Mouse (Mus musculus) Patski (cell line): ENCODE measurements around the gene Cdkn2aip. TPM values are rescaled to one million over a fixed set of nuclear protein-coding genes. Genes with fewer than 3 reads are reported as not detected.

Source experiments
- ATAC-seq: fragments of 100-300 bp; one replicate; pipeline ENCODE4 v1.8.0; 2021
- CTCF ChIA-PET: fragments of 350-600 bp; sonication (Branson Sonifier 250); formaldehyde crosslinking; loops from one replicate; lab custom pipeline; 2022; ENCODE audit warnings: inconsistent platforms; lab: Charles Lee
- POLR2A ChIA-PET: fragments of 350-600 bp; sonication (Branson Sonifier 250); formaldehyde crosslinking; loops from one replicate; lab custom pipeline; 2022; ENCODE audit warnings: antibody characterized with exemption, inconsistent platforms; lab: Charles Lee
- DNase-seq: peaks from one replicate; pipeline ENCODE4 v3.0.0-alpha.2; 2011; ENCODE audit warnings: low read depth, low spot score
- H3K27me3 ChIP-seq: fragments of 371-371 bp; one replicate; pipeline ENCODE4 v1.5.1; 2021
- CTCF ChIP-seq: fragments of 100-300 bp; IDR thresholded peaks from one replicate; pipeline ENCODE4 v1.5.1; 2021
- in situ Hi-C: fragments of 300-500 bp; cut with MboI; formaldehyde crosslinking; loops from 3 replicates; pipeline ENCODE4 v1.11.1; 2018; ENCODE audit warnings: low pct_unique_long_range_greater_than_20kb, mixed read lengths
- polyA plus RNA-seq: library from polyadenylated mRNA; unstranded; gene quantifications from one replicate; pipeline ENCODE4 v1.2.3, GENCODE M21; 2021

The Cdkn2aip gene
- polyA plus RNA-seq, result 13.1 TPM

- ChIA-PET CTCF (no interaction called here), POLR2A (no interaction called here)
- in situ Hi-C loops, result no loop called here
- ATAC-seq (peak; percentile 89), DNase-seq (peak; percentile 67)
- TF ChIP-seq CTCF, result no peak
- no peaks in the 10 kb centered on the region for H3K27me3 ChIP-seq
Measured at GRCm38 (mm10) chr8:47713761-47714745, at the start of gene Cdkn2aip. Gene Cdkn2aip (minus strand): TSS chr8:47713932.

- no peaks in the 10 kb centered on the region for H3K27me3 ChIP-seq
- CTCF ChIA-PET, result no interaction called here
- TF ChIP-seq CTCF, result no peak
- DNase-seq (no peak), ATAC-seq (no peak)
- POLR2A ChIA-PET, result no interaction called here
- in situ Hi-C loops, result no loop called here
Measured at GRCm38 (mm10) chr8:47763194-47763593, 49.5 kb upstream of the Cdkn2aip start.

- POLR2A ChIA-PET, result no interaction called here
- in situ Hi-C loops, result no loop called here
- CTCF ChIA-PET, result no interaction called here
- ATAC-seq, result peak; percentile 69
- H3K27me3 ChIP-seq, result no peaks in the 10 kb centered on the region
- TF ChIP-seq CTCF, result no peak
- DNase-seq, result peak; percentile 27
Measured at GRCm38 (mm10) chr8:47760685-47761084, 47.0 kb upstream of the Cdkn2aip start.

GRCm38 (mm10) chr8:47760186-47760585, 46.5 kb upstream of the Cdkn2aip start:
- CTCF ChIA-PET, result no interaction called here
- in situ Hi-C loops, result no loop called here
- no peaks in the 10 kb centered on the region for H3K27me3 ChIP-seq
- TF ChIP-seq CTCF, result no peak
- DNase-seq (no peak), ATAC-seq (no peak)
- POLR2A ChIA-PET, result no interaction called here

GRCm38 (mm10) chr8:47753121-47753520, 39.4 kb upstream of the Cdkn2aip start:
- DNase-seq (no peak), ATAC-seq (no peak)
- CTCF ChIA-PET, result interaction anchor here (0.8 to 2.1 kb wide), 3 partner anchors 10 to 49 kb away, joined by 3 to 13 read pairs (median 4); no protein-coding TSS in a partner anchor
- POLR2A ChIA-PET, result interaction anchor here (0.6 kb wide), 1 partner anchor 145 kb away, joined by 4 read pairs; no protein-coding TSS in a partner anchor
- in situ Hi-C loops, result no loop called here
- H3K27me3 ChIP-seq, result no peaks in the 10 kb centered on the region
- TF ChIP-seq CTCF, result no peak

- TF ChIP-seq CTCF, result peak; percentile 21
- in situ Hi-C loops, result no loop called here
- POLR2A ChIA-PET, result no interaction called here
- no peak for ATAC-seq
- CTCF ChIA-PET, result no interaction called here
- DNase-seq, result no peak
- H3K27me3 ChIP-seq, result no peaks in the 10 kb centered on the region
Measured at GRCm38 (mm10) chr8:47750096-47750495, 36.4 kb upstream of the Cdkn2aip start.

- DNase-seq (no peak), ATAC-seq (no peak)
- no peaks in the 10 kb centered on the region for H3K27me3 ChIP-seq
- in situ Hi-C loops, result loop anchor here (10.0 kb wide), 2 partner anchors 85 to 265 kb away; no protein-coding TSS in a partner anchor
- CTCF ChIA-PET, result no interaction called here
- TF ChIP-seq CTCF, result no peak
- POLR2A ChIA-PET, result no interaction called here
Measured at GRCm38 (mm10) chr8:47749491-47749890, 35.8 kb upstream of the Cdkn2aip start.

- no peaks in the 10 kb centered on the region for H3K27me3 ChIP-seq
- DNase-seq, result no peak
- ChIA-PET POLR2A (no interaction called here), CTCF (no interaction called here)
- TF ChIP-seq CTCF, result no peak
- in situ Hi-C loops, result loop anchor here (10.0 kb wide), 2 partner anchors 88 to 268 kb away; no protein-coding TSS in a partner anchor
- no peak for ATAC-seq
Measured at GRCm38 (mm10) chr8:47746304-47746703, 32.6 kb upstream of the Cdkn2aip start.

- in situ Hi-C loops, result loop anchor here (10.0 kb wide), 2 partner anchors 89 to 269 kb away; no protein-coding TSS in a partner anchor
- TF ChIP-seq CTCF, result no peak
- no peaks in the 10 kb centered on the region for H3K27me3 ChIP-seq
- POLR2A ChIA-PET, result no interaction called here
- DNase-seq (no peak), ATAC-seq (no peak)
- CTCF ChIA-PET, result no interaction called here
Measured at GRCm38 (mm10) chr8:47745848-47746247, 32.1 kb upstream of the Cdkn2aip start.

- ChIA-PET CTCF (interaction anchor here (1.0 to 1.9 kb wide), 3 partner anchors 11 to 105 kb away, joined by 3 to 7 read pairs (median 4); no protein-coding TSS in a partner anchor), POLR2A (no interaction called here)
- no peak for DNase-seq
- H3K27me3 ChIP-seq, result no peaks in the 10 kb centered on the region
- no peak for TF ChIP-seq CTCF
- in situ Hi-C loops, result loop anchor here (10.0 kb wide), 2 partner anchors 90 to 270 kb away; no protein-coding TSS in a partner anchor
- ATAC-seq, result no peak
Measured at GRCm38 (mm10) chr8:47744803-47745202, 31.1 kb upstream of the Cdkn2aip start.
